Mouse (Mus musculus) midbrain, postnatal 0 days (tissue): ENCODE data around the gene Dnajb4. TPM values are rescaled to one million over a fixed set of nuclear protein-coding genes. Genes with fewer than 3 reads are reported as not detected.
"Not testable (repeated sequence)": the region's sequence is repeated elsewhere in the genome, so short reads cannot be mapped to it uniquely, and the experiment has no call there.

Source experiments
- ATAC-seq: fragments of 200-750 bp; cut with Nextera tagmentation; 2 replicates; pipeline ENCODE4 v1.8.0; 2017; ENCODE audit warnings: moderate number of reproducible peaks, mild to moderate bottlenecking, moderate TSS enrichment, moderate library complexity; ENCODE audit not compliant: low FRiP score
- DNase-seq: peaks from one replicate; pipeline ENCODE4 v3.0.0-alpha.2; 2015; ENCODE audit warnings: low spot score
- H3K27ac ChIP-seq: fragments of 300-500 bp; sonication (generic); 2 replicates; pipeline ENCODE4 v1.5.1; 2014; ENCODE audit warnings: low read depth, mild to moderate bottlenecking, low read length, mixed read lengths
- H3K27me3 ChIP-seq: fragments of 300-500 bp; sonication (generic); 2 replicates; pipeline ENCODE4 v1.6.1; 2014; ENCODE audit warnings: low read length, control low read depth, mixed read lengths; ENCODE audit not compliant: insufficient read depth
- H3K36me3 ChIP-seq: fragments of 300-500 bp; sonication (generic); 2 replicates; pipeline ENCODE4 v1.6.1; 2014; ENCODE audit warnings: low read length, control low read depth, mixed read lengths; ENCODE audit not compliant: insufficient read depth
- H3K4me1 ChIP-seq: fragments of 300-500 bp; sonication (generic); 2 replicates; pipeline ENCODE4 v1.6.1; 2014; ENCODE audit warnings: mild to moderate bottlenecking, control low read depth, antibody characterized with exemption, low read length, mixed read lengths; ENCODE audit not compliant: insufficient read depth
- H3K4me2 ChIP-seq: fragments of 300-500 bp; sonication (generic); 2 replicates; pipeline ENCODE4 v1.6.1; 2014; ENCODE audit warnings: low read depth, mild to moderate bottlenecking, low read length, mixed read lengths; ENCODE audit not compliant: poor library complexity, severe bottlenecking
- H3K4me3 ChIP-seq: fragments of 300-500 bp; sonication (generic); 2 replicates; pipeline ENCODE4 v1.5.1; 2014; ENCODE audit warnings: low read depth, mild to moderate bottlenecking, low read length, moderate library complexity
- H3K9ac ChIP-seq: fragments of 300-500 bp; sonication (generic); replicated peaks from 2 replicates; pipeline ENCODE4 v1.6.1; 2014; ENCODE audit warnings: mild to moderate bottlenecking, low read length, moderate library complexity, mixed read lengths; ENCODE audit not compliant: poor library complexity, severe bottlenecking
- H3K9me3 ChIP-seq: fragments of 300-500 bp; sonication (generic); 2 replicates; pipeline ENCODE4 v1.6.1; 2016; ENCODE audit warnings: low read length, control low read depth
- CTCF ChIP-seq: IDR thresholded peaks from 2 replicates; pipeline ENCODE4 v1.5.1; 2016; ENCODE audit warnings: antibody characterized with exemption, mild to moderate bottlenecking
- WGBS: fragments of 180-500 bp; shearing (Covaris S2); extraction: QIAGEN DNeasy Blood & Tissue Kit; methylation state at CpG from one replicate; pipeline ENCODE4 v1.1.7; 2014; 5-methylcytosine and 5-hydroxymethylcytosine counted together
- polyA plus RNA-seq: library from polyadenylated mRNA; unstranded; fragments of >200 nt; fragmentation: Nextera tagmentation; extraction: Ambion mirVana; gene quantifications from 2 replicates; pipeline ENCODE4 v1.2.1, GENCODE M21; 2015
- total RNA-seq: library from RNA; depleted of rRNA; stranded (reverse); fragments of >200 nt; gene quantifications from 2 replicates; pipeline ENCODE4 v1.2.3, GENCODE M21; 2014; rRNA removed

Dnajb4 gene
- total RNA-seq (43.9 and 67.2 TPM in 2 replicates), polyA plus RNA-seq (47.1 and 50.3 TPM in 2 replicates)

- TF ChIP-seq CTCF = no peak
- under 1% methylated on average over 70 of the region's 85 CpGs for WGBS
- Histone ChIP-seq H3K27ac (peak within 1 kb of the TSS; percentile 100), H3K4me2 (peak within 1 kb of the TSS; percentile 91), H3K4me3 (peak within 1 kb of the TSS; percentile 59), H3K4me1 (peaks cover 17% of the 10 kb centered on the region), H3K9ac (peak within 1 kb of the TSS; percentile 99), H3K27me3 (no peaks in the 10 kb centered on the region), H3K9me3 (no peaks in the 10 kb centered on the region), H3K36me3 (no peaks in the 10 kb centered on the region)
- peak; percentile 97 for ATAC-seq
- DNase-seq = peak; percentile 99
Measured at GRCm38 (mm10) chr3:152209967-152210634, at the start of gene Dnajb4, which contains the start of gene Fubp1. Gene Dnajb4 (minus strand): TSS chr3:152210302. Gene Fubp1 (plus strand): TSS chr3:152210422.

- not testable (repeated sequence) for ATAC-seq, H3K27me3 ChIP-seq, H3K4me2 ChIP-seq, H3K9me3 ChIP-seq, H3K4me3 ChIP-seq, H3K9ac ChIP-seq, H3K36me3 ChIP-seq, H3K27ac ChIP-seq, H3K4me1 ChIP-seq
- WGBS = 43% methylated on average over 6 of the region's 9 CpGs
- peak; percentile 82 for DNase-seq
- peak; percentile 80 for TF ChIP-seq CTCF
Measured at GRCm38 (mm10) chr3:152259409-152259808, 49.3 kb upstream of the Dnajb4 start.

- H3K4me2 ChIP-seq = no peak overlapping the region
- WGBS = 90% methylated on average over 3 of the region's 3 CpGs
- DNase-seq = no peak
- ATAC-seq = no peak
- no peaks in the 10 kb centered on the region for H3K27me3 ChIP-seq
- TF ChIP-seq CTCF = no peak
- no peak overlapping the region for H3K4me3 ChIP-seq
- H3K9me3 ChIP-seq = no peaks in the 10 kb centered on the region
- no peaks in the 10 kb centered on the region for H3K4me1 ChIP-seq
- no peaks in the 10 kb centered on the region for H3K36me3 ChIP-seq
- H3K27ac ChIP-seq = no peak overlapping the region
- H3K9ac ChIP-seq = no peak overlapping the region
Measured at GRCm38 (mm10) chr3:152257528-152257927, 47.4 kb upstream of the Dnajb4 start.

GRCm38 (mm10) chr3:152250487-152250886 lies 40.4 kb upstream of the Dnajb4 start:
- no peaks in the 10 kb centered on the region for H3K36me3 ChIP-seq
- no peaks in the 10 kb centered on the region for H3K4me1 ChIP-seq
- H3K4me3 ChIP-seq = no peak overlapping the region
- no peaks in the 10 kb centered on the region for H3K27me3 ChIP-seq
- ATAC-seq (no peak), DNase-seq (no peak)
- H3K4me2 ChIP-seq = no peak overlapping the region
- no peak overlapping the region for H3K9ac ChIP-seq
- no peak overlapping the region for H3K27ac ChIP-seq
- H3K9me3 ChIP-seq = no peaks in the 10 kb centered on the region
- WGBS = 89% methylated on average over 1 of the region's 1 CpGs
- TF ChIP-seq CTCF = no peak

GRCm38 (mm10) chr3:152247708-152248107 lies 37.6 kb upstream of the Dnajb4 start:
- TF ChIP-seq CTCF = no peak
- H3K36me3 ChIP-seq = no peaks in the 10 kb centered on the region
- no peaks in the 10 kb centered on the region for H3K4me1 ChIP-seq
- no peak overlapping the region for H3K9ac ChIP-seq
- no peak overlapping the region for H3K4me3 ChIP-seq
- no peaks in the 10 kb centered on the region for H3K9me3 ChIP-seq
- ATAC-seq (no peak), DNase-seq (no peak)
- no peak overlapping the region for H3K4me2 ChIP-seq
- no peak overlapping the region for H3K27ac ChIP-seq
- no peaks in the 10 kb centered on the region for H3K27me3 ChIP-seq
- WGBS = 91% methylated on average over 12 of the region's 12 CpGs

- Histone ChIP-seq H3K27me3 (no peaks in the 10 kb centered on the region), H3K4me1 (no peaks in the 10 kb centered on the region), H3K27ac (no peak overlapping the region), H3K4me2 (no peak overlapping the region), H3K9me3 (no peaks in the 10 kb centered on the region), H3K36me3 (no peaks in the 10 kb centered on the region), H3K4me3 (no peak overlapping the region), H3K9ac (no peak overlapping the region)
- 68% methylated on average over 5 of the region's 5 CpGs for WGBS
- ATAC-seq = no peak
- no peak for DNase-seq
- TF ChIP-seq CTCF = no peak
Measured at GRCm38 (mm10) chr3:152245273-152245910, 35.3 kb upstream of the Dnajb4 start.
